Mouse (Mus musculus): ENCODE data around the gene Nfu1.

Gene Nfu1

DNA sequence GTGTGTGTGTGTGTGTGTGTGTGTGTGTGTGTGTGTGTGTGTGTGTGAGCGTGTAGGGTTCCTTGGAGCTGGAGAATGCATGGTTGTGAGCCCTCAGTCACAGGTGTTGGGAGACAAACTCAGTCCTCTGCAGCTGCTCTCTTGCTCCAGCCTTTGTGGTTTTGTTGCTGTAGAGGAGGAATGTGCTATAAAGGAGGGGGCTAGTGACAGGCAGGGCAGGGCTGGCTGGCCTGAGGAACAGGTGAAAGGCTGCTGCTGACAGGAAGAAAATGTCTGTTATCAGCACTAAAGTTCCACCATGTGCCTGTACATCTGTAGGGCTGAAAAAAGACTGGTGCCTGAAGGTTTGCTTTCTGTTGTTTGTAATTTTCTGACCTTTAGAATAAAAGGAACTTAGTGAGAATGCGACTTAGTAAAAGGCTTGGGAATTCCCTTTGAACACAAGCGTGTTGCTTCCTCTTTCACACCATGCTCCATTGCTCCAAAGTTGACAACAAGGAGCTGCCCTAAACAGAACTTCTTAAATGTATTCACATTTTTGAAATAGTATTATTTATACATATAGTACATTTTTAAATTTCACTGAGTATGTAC, 66.2 kb downstream of the Nfu1 start:
- no peak for DNase-seq (ENCODE audit: low spot score in 2 of 2)

All from frontal cortex, postnatal 14 days (tissue).